Mouse (Mus musculus): ENCODE measurements at regions not wholly inside any gene's neighbourhood (a gene's known extent, or its start where the extent isn't known, plus 50 kb on each side); places are given as distances from the start of the nearest gene placed in this dataset.

GRCm38 (mm10) chr14:105793010-105793702 is 103.5 kb downstream of the Spry2 start:
- TF ChIP-seq CTCF (IDR thresholded peaks at IDR 0.05 in 2 of 3, conservative IDR thresholded peaks at IDR 0.05 in 1 of 3; ENCODE audit: control insufficient read depth in 1 of 3, insufficient read depth in 1 of 3, low read depth in 2 of 3, low read length in 3 of 3, poor library complexity in 1 of 3, severe bottlenecking in 1 of 3) (no peak), E2F4 (IDR thresholded peaks at IDR 0.05; ENCODE audit: borderline replicate concordance, low read depth, low read length) (no peak), RCOR1 (IDR thresholded peaks at IDR 0.05; ENCODE audit: low read depth, low read length) (no peak), MAX (IDR thresholded peaks at IDR 0.05; ENCODE audit: low read length) (no peak), POLR2A (IDR thresholded peaks at IDR 0.05; ENCODE audit: control insufficient read depth in 1 of 2, insufficient read depth in 1 of 2, low read depth in 1 of 2, low read length in 2 of 2, poor library complexity in 1 of 2) (no peak), USF1 (IDR thresholded peaks at IDR 0.05; ENCODE audit: low read depth, low read length) (no peak), MXI1 (IDR thresholded peaks at IDR 0.05; ENCODE audit: low read depth, low read length) (no peak), POLR2AphosphoS2 (IDR thresholded peaks at IDR 0.05; ENCODE audit: low read length) (no peak), ZKSCAN1 (IDR thresholded peaks at IDR 0.05; ENCODE audit: low read depth, low read length) (no peak), CHD2 (IDR thresholded peaks at IDR 0.05; ENCODE audit: low read length) (no peak), TCF12 (IDR thresholded peaks at IDR 0.05; ENCODE audit: low read depth, low read length) (no peak), MYC (IDR thresholded peaks at IDR 0.05; ENCODE audit: low read depth, low read length) (no peak), USF2 (IDR thresholded peaks at IDR 0.05; ENCODE audit: borderline replicate concordance in 1 of 2, insufficient read depth in 1 of 2, low read depth in 1 of 2, low read length in 2 of 2) (no peak), ZNF384 (IDR thresholded peaks at IDR 0.05; ENCODE audit: low read depth, low read length) (no peak)
